Mouse (Mus musculus): ENCODE results near the gene Prr15.

DNA sequence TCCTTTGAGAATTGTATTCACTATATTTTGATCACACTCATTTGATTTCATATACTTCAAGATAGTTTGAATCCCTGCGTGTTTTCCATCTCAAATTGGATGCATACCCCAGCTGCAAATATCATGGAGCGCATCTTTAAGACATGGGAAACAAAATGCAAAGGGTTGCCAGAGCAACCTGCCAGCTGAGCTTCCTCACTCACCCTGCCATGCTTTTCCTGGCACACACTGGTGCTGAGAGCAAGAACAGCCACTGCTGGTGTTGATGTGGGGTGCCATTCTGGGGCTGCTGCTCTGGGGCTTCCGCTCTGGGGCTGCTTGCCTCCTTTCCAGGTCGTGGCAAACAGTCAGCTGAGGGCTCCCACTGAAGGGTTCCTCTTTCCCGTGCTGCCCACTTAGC, 38.8 kb upstream of the Prr15 start:
- TF ChIP-seq POLR2A (IDR thresholded peaks at IDR 0.05; ENCODE audit: low read depth, low read length) (no peak), CTCF (IDR thresholded peaks at IDR 0.05; ENCODE audit: borderline replicate concordance, insufficient read depth, low read length) (no peak)

Measured in embryonic fibroblast, embryonic 13.5 days (primary cell).